Mouse (Mus musculus): Measurements from ENCODE around the gene Hddc3. TPM values are rescaled to one million over a fixed set of nuclear protein-coding genes. Genes with fewer than 3 reads are reported as not detected.

The Hddc3 gene
- total RNA-seq, 2 experiments from 2014 or later = 45.5 to 48.1 TPM

GRCm38 (mm10) chr7:80368635-80369421, 25.9 kb downstream of the Hddc3 start:
- no peak for DNase-seq (ENCODE audit: extremely low spot score in 1 of 2, low spot score in 1 of 2)

GRCm38 (mm10) chr7:80369461-80369860, 26.6 kb downstream of the Hddc3 start:
- no peak for DNase-seq (ENCODE audit: extremely low spot score in 1 of 2, low spot score in 1 of 2)

GRCm38 (mm10) chr7:80369967-80370431, 27.1 kb downstream of the Hddc3 start:
- DNase-seq (ENCODE audit: extremely low spot score in 1 of 2, low spot score in 1 of 2) = no peak

GRCm38 (mm10) chr7:80370649-80371040, 27.7 kb downstream of the Hddc3 start:
- DNase-seq (ENCODE audit: extremely low spot score in 1 of 2, low spot score in 1 of 2) = peak; percentile 71 to 74

GRCm38 (mm10) chr7:80371041-80371751, 28.3 kb downstream of the Hddc3 start, which contains the start of gene Man2a2:
Gene Man2a2, minus strand, starts transcription at chr7:80371375.
- DNase-seq (ENCODE audit: extremely low spot score in 1 of 2, low spot score in 1 of 2) = peak; percentile 72 to 75

GRCm38 (mm10) chr7:80372166-80372565, 29.3 kb downstream of the Hddc3 start:
- DNase-seq (ENCODE audit: extremely low spot score in 1 of 2, low spot score in 1 of 2) = no peak

GRCm38 (mm10) chr7:80372667-80373066, 29.8 kb downstream of the Hddc3 start:
- DNase-seq (ENCODE audit: extremely low spot score in 1 of 2, low spot score in 1 of 2) = no peak

GRCm38 (mm10) chr7:80373352-80373751, 30.4 kb downstream of the Hddc3 start:
- no peak for DNase-seq (ENCODE audit: extremely low spot score in 1 of 2, low spot score in 1 of 2)

GRCm38 (mm10) chr7:80373850-80374249, 30.9 kb downstream of the Hddc3 start:
- no peak for DNase-seq (ENCODE audit: extremely low spot score in 1 of 2, low spot score in 1 of 2)

- DNase-seq (ENCODE audit: extremely low spot score in 1 of 2, low spot score in 1 of 2) = no peak
These were observed 31.4 kb downstream of the Hddc3 start for GRCm38 (mm10) chr7:80374280-80374679.

- no peak for DNase-seq (ENCODE audit: extremely low spot score in 1 of 2, low spot score in 1 of 2)
These were observed 31.8 kb downstream of the Hddc3 start for GRCm38 (mm10) chr7:80374733-80375132.

GRCm38 (mm10) chr7:80375376-80376039, 32.6 kb downstream of the Hddc3 start:
- no peak for DNase-seq (ENCODE audit: extremely low spot score in 1 of 2, low spot score in 1 of 2)

- no peak for DNase-seq (ENCODE audit: extremely low spot score in 1 of 2, low spot score in 1 of 2)
These were observed 33.3 kb downstream of the Hddc3 start for GRCm38 (mm10) chr7:80376192-80376591.

- peak; percentile 60 to 81 for DNase-seq (ENCODE audit: extremely low spot score in 1 of 2, low spot score in 1 of 2)
These were observed 34.6 kb downstream of the Hddc3 start for GRCm38 (mm10) chr7:80377471-80377870.

- DNase-seq (ENCODE audit: extremely low spot score in 1 of 2, low spot score in 1 of 2) = no peak
These were observed 36.6 kb downstream of the Hddc3 start for GRCm38 (mm10) chr7:80379531-80379930.

GRCm38 (mm10) chr7:80382919-80383318, 40.0 kb downstream of the Hddc3 start:
- DNase-seq (ENCODE audit: extremely low spot score in 1 of 2, low spot score in 1 of 2) = no peak

GRCm38 (mm10) chr7:80386235-80386930, 43.5 kb downstream of the Hddc3 start:
- peak; percentile 91 to 99 for DNase-seq (ENCODE audit: extremely low spot score in 1 of 2, low spot score in 1 of 2)

- no peak for DNase-seq (ENCODE audit: extremely low spot score in 1 of 2, low spot score in 1 of 2)
These were observed 44.2 kb downstream of the Hddc3 start for GRCm38 (mm10) chr7:80387033-80387632.

- DNase-seq (ENCODE audit: extremely low spot score in 1 of 2, low spot score in 1 of 2) = no peak
These were observed 45.0 kb downstream of the Hddc3 start, which contains the start of gene Fes for GRCm38 (mm10) chr7:80387633-80388543. Gene Fes, minus strand, starts transcription at chr7:80387946.

Measured in layer of hippocampus, postnatal 25 days (tissue).